Mouse (Mus musculus): Measurements from ENCODE around the gene Pard3.

Gene Pard3

DNA sequence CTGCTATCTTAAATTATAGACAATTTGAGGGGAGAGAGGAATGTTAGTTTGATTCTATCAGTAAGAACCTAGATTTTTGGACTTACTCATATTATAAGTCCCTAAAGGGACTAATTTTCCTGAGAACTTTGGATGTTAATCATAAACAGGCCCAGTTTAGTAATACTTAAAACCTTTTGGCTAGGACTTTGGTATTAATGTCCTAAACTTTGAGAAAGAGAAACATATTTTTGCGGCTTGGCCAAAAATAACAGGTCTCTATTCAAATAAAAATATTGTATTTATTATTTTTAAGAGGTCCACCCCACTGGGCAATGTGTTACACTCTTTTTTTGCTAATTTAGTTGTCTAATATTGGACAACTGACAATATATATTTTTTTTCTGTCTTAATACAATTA is 271.5 kb downstream of the Pard3 start:
- in situ Hi-C loops (cut with MboI, MseI): loop anchor here (10.0 kb wide), 1 partner anchor 250 kb away; no protein-coding TSS in a partner anchor

DNA sequence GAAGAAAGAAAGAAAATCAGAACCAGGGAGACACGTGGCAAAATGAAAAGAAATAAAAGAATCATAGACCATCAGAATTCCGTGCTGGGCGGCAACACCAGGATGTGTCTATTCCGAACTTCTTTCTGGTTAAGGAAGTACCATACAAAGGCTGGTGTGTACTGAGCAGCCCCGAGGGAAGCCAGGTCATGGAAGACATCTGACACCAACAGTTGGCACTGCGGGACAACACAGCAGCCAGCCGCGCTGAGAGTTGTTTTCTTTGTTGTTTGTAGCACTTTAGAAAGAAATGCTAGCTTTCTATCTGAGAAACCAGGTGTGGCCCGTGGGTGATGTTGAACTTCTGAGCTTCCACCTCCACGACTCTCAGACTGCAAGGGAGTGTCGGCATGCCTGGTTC is 274.5 kb downstream of the Pard3 start:
- in situ Hi-C loops (cut with MboI, MseI): loop anchor here (10.0 kb wide), 1 partner anchor 247 kb away; no protein-coding TSS in a partner anchor

DNA sequence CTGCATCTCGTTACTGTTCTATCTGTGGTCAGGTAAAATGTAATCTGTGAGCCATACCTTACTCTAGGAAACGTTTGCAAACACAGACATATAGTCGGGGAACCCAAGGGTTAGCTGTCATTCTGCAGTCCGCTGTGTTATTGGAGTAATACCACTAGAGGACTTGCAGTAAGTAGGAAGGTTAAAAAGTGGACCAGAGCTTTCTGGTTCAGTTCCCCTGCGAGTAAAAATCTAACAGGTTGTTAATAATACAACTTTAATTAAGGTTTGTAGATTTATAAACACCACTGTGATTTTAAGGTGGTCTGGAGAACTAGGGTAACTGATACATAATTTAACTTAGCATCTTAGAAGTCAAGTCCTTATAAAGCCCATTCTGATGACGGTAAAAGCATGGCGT is 277.4 kb downstream of the Pard3 start:
- in situ Hi-C loops (cut with MboI, MseI): no loop called here

DNA sequence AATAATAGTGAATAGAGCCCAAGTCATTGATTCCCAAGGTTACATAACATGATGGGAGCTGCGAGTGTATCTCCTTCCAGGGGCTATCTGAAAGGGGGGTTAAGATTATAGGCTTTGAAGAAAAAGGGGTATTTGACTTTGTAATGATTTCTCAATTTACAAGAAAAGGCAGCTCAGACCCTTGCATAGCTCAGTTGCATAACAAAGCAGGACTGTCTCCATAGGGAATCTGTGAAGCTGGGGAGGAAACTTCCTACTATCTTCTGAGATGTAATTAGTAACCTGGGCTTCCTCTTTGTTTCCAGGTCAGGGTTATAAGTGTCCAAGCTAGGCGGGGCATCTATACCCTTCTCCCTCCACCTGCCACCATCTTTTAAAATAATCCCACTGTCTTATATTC is 279.4 kb downstream of the Pard3 start:
- in situ Hi-C loops (cut with MboI, MseI): no loop called here

DNA sequence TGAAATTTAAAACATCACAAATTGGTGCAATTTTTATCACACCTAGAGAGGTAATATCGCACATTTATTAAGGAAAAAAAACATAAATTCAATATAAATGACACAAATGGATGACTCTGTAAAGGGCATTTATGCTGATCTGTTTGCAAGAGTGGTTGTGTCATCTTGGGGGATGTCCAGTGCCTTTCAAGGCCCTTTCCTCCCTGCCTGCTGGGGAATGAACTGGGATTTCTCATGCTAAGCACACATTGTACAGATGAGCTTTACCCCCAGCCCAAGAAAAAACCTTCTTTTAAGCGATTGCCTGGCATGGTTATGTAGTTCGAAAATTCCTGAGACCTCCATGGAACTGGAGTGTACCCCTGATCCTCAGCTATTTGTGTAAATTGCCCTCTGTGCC is 280.7 kb downstream of the Pard3 start:
- in situ Hi-C loops (cut with MboI, MseI): no loop called here

DNA sequence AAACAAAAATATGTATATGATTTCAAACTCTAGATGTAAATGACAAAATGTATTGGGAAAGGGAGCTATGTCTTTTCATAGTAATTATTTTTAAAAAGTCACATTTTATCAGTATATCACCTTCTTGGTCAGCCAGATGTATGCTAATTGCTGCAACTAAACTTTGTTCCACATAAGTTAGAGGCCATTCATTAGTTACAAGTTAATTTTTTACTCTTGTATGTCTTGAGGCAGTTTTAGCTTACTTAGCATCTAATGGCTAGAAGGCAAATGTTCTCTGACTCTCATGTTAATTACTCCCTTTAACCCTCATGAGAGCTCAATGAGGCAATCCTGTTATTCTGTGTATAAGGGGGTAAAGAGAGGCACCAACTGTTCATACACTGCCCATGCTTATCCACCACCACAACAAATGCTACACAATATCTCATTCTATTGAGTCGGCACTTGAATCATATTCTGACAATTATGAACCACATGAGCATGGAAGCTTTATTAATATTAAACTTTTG is 282.3 kb downstream of the Pard3 start:
- in situ Hi-C loops (cut with MboI, MseI): no loop called here

DNA sequence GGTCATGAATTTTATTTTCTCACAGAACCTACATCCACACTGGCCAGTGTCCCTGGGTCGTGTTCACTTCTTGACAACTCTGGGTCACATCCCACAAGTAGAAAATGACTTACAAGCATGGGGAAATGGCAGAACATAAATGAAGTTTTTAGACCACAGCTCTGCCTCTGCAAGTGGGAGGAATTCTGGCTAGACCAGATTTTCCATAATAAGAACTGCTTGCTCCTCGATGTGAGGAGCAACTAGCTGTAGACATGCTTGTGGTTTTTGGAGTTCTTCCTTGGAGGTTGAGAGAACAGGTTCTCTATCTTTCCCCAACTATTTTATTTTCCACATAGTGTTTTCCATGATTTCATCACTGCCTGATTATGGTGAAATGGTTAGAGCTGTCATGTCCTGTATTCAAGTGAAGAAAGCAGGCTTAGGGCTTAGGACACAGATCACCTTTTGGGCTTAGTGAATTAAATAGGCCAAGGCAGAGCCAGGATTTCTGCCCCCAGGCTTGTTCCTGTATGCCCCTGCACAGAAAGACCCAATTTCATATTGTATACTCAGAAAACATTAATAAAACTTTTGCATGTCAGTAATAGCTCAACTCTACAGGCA is 284.3 kb downstream of the Pard3 start:
- in situ Hi-C loops (cut with MboI, MseI): no loop called here

DNA sequence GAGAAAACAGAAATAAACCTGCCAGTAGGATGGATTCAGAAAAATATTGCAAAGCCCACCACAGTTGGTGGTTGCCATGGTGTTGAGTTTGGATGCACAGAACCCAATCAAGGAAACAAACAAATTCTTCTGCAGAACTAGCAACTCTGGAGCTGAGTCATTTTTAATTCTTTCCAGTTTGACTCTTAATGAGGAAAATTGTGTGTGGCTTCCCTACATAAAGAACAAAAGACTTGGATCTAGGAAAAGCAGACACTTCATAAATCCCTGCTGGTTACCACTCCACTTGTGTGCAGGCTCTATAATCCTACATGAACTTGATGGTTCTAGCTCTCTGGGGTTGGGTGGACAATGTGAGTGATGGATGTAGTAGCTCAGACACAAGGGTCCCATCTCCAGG is 298.1 kb downstream of the Pard3 start:
- in situ Hi-C loops (cut with MboI, MseI): no loop called here

DNA sequence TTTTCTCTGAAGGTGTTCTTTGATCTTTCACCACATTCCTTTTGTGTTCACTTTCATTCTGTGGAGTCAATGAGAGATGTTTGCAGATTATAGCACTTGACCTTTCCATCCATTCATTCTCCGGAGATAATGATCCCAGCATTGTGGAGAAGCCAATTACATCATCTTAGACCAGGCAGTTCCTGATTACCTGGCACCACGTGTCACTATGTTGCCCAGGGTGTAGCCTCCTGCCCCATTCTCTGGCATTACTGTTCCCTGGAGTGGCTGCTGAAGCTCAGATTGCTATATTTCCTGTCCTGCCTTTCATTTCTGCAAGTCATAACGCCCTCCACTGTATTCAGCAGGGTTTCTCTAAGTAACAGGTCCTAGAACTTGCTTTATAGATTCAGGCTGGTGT is 304.7 kb downstream of the Pard3 start:
- in situ Hi-C loops (cut with MboI, MseI): no loop called here

DNA sequence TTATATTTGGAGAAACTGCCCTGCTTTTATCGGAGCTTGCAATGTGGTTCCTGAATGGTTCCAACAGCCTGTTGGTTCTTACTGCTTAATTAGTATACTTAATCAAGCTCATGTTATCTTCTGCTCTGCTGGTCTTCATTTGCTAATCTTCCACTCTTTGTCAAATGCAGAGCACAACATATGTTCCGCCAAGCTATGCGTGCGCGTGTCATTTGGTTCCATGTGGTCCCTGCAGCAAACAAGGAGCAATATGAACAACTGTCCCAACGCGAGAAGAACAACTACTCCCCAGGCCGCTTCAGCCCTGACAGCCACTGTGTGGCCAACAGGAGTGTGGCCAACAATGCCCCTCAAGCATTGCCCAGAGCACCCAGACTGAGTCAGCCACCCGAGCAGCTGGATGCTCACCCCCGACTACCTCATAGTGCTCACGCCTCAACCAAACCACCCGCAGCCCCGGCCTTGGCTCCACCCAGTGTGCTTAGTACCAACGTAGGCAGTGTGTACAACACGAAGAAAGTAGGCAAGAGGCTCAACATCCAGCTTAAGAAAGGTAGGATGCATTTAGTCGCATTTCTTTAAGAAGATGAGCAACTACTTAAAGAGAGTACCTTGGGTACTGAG is 307.7 kb downstream of the Pard3 start:
- in situ Hi-C loops (cut with MboI, MseI): no loop called here

DNA sequence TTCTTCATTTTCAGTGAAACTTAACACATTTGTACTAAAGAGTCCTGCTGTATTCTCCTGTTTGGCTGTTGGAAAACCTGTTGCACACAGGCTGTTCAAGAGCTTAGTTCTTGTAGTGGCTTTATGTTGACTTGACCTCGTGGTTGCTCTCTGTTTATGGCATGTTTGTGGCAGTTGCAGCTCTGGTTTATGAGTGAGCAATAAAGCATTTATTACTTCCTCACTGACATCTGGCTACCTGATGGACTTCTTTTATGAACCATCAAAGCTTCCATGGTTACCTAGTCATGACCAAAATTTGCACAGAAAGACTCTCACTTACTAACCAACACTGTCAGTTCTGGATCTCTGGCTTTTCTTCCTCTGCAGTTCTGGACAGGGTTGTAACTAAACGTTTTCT is 314.1 kb downstream of the Pard3 start:
- in situ Hi-C loops (cut with MboI, MseI): no loop called here

DNA sequence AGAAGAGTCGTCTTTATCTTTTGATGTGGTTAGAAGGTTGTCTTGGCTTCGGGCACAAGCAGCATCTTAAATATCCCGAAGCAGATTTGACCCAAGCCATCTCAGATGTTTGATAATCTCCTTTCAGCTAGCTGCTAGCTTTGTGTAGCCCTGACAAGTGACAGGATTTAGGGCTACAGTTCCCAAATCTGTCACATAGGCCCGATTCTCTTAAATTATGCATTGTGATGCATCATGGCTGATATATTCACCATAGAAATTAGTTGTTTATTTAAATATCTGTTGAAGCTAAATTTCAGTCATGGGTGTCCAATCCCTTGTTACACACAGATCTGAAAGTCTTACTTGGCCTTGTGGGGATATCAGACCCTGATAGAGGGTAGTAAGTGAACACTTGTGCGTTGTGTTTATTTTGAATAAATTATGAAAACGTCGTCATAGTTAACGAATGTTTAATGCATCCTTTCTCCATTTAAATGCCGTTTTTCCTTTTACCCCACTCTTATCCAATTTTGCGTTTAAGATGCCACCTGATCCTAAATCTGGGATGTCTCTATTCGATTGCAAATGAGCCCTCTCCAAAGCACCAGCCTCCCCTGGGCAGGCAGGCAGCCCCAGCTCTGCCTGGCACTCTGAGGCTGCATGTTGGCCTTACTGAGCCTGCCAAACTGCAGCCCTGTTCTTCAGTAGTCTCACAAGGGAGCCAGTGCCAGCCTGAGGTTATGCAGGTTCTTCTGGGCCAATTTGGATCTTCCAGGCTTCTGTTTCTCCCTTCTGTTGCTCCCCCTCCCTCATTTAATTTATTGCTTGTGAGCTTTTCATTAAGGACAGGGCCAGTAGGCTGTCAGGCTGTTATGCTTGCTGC is 315.5 kb downstream of the Pard3 start:
- in situ Hi-C loops (cut with MboI, MseI): no loop called here

DNA sequence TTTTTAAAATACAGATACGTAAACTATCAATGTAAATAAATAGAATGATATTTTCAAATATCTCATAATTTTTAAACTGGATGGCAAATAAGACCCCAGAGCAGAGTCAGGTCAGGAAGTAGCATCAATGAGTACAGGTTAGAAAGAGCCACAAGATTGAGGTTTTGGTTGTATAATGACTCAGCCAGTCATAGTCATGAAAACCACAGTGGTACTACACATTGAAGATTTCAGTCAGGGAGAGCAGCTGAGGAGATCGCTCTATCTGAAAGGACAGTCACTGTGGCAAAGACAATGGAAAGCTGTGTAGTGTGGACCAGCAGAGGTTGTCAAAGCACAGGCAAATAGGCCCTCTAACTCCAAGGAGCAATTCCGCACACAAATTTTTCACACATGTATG is 317.6 kb downstream of the Pard3 start:
- in situ Hi-C loops (cut with MboI, MseI): no loop called here

DNA sequence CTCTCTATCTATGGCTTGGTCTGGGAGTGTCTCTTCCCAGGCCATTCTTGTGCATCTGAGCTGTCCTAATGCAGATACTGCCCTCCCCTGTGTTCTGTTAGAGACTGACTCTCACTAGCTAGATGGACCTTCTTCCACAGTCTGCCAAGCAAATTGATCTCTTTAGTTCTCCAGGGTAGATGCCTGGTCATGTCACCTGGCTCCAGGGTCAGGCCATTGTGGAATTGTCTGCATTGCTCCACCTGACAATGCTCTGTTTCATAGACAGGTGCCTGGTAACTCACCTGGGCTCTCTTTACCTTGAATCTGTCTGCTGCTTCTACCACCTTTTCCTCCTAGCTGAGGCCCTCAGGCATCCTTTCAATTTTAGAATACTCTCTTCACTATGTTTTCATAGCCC is 329.0 kb downstream of the Pard3 start:
- in situ Hi-C loops (cut with MboI, MseI): no loop called here

DNA sequence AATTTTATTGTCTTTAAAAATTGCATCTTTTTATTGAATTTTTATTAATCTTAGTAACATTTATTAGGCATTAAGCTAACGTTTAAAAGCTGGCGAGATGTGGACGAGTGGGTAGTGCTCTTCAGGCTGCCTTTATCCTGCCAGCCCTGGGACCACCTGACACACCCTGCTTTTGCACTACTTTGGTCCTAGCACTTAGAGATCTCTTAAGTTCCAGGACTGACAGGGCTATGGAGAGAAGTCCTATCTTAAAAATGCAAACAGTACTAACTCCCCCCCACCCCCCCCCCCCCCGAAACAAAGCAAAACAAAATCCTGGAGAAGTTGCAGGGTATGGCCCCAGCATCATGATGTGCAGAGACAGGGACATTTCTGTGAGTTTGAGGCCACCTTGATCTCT is 331.8 kb downstream of the Pard3 start:
- in situ Hi-C loops (cut with MboI, MseI): no loop called here

DNA sequence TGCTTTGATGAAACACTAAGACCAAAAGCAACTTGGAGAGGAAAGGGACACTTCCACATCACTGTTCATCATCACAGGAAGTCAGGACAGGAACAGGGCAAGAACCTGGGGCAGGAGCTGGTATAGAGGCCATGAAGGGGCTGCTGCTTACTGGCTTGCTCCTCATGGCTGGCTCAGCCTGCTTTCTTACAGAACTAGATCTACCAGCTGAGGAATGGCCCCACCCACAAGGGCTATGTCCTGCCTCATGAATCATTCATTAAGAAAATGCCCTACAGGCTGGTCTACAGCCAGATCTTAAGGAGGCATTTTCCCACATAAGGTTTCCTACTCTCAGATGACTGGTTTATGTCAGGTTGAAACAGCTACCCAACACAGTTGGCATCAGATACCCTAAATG is 342.1 kb downstream of the Pard3 start:
- in situ Hi-C loops (cut with MboI, MseI): no loop called here

DNA sequence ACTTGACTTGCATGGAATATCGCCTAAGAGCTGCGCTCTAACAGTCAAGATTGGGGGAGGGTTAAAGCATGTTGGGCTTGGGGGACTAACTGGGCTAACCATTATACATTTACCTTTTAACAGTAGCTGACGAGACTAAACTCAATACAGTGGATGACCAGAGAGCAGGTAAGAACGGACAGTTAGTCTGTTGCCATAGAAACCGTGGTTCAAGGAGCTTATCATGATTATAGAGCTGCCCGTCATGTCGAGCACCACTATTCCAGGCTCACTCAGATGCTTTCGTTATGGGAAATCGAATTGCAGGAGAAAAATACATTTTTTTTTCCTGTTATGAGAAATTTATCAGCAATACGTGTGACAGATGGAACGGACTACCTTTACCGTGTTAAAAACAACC is 346.9 kb downstream of the Pard3 start:
- in situ Hi-C loops (cut with MboI, MseI): no loop called here

DNA sequence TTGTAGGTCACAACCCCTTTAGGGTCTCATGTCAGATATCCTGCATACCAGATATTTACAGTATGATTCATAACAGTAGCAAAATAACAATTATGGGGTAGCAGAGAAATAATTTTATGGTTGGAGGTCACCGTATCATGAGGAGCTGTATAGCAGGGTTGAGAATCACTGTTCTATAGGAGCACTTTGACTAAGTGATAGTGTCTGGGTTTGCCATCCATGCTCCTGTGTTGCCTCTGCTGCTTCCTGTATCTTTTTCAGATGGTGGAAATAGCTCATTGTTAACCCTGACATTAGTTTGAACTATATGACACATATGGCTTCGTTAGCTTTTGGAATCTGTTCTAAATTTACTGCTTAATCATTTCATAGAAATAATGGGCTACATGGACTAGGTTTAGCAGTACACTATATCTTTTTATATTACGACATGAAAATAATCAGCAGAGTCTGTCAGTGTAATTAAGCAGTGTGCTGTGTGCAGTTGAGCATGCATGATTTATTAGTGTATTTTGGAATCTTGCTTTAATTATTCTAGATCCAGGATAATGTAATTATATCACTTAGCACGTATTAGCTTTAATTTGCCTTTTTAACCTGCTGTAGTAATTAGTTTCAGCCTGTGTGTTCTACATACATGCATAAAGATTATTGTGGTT is 347.6 kb downstream of the Pard3 start:
- in situ Hi-C loops (cut with MboI, MseI): no loop called here

DNA sequence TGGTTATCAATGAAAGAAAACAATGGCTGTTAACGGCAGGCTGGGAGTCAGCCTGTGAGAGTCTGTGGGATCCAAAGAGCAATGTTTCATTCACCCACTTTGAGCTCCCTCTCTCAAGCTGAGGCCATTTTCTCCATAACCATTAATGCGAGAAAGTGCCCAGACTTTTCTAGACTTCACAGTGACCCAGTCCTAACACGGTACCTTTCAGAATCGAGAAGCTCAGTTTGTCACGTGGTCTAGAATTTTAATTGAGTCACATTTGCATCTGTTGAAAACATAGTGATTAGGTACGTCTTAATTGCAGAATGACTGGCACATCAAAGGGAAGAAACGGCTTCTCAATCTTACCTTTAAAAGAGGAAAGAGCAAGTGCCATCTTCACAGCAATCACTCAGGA is 359.3 kb downstream of the Pard3 start:
- in situ Hi-C loops (cut with MboI, MseI): no loop called here

DNA sequence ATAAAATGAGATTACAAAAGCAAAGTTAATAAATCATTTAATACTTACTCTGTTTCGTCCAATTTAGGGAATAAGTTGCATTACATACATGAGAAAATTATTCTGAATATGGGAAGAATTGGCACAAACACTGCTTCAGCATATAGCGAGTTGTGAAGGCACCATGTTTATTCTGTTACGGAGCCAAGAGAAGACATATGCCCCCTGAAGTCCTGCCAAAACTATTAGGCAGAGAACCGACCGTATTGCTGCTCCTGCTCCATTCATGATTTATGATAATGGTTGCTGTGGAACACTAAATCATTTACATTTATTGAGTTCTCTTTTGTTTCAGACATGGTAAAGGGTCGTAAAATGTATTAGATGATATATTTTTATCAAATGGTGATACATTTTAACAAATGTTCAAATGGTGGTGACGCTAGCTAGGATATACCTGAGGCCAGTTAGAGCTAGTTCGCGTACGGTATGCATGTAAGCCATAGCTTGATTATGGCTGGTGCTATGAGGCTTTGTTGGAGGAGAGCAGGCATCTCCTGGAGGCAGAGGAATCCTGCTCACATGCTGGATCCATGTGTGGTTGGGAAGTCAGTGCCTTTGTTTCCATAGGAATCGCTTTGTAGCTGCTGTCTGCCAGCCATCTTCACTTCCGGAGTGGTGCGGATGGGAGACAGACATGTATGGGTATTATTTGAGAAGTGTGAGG is 360.7 kb downstream of the Pard3 start:
- in situ Hi-C loops (cut with MboI, MseI): no loop called here

DNA sequence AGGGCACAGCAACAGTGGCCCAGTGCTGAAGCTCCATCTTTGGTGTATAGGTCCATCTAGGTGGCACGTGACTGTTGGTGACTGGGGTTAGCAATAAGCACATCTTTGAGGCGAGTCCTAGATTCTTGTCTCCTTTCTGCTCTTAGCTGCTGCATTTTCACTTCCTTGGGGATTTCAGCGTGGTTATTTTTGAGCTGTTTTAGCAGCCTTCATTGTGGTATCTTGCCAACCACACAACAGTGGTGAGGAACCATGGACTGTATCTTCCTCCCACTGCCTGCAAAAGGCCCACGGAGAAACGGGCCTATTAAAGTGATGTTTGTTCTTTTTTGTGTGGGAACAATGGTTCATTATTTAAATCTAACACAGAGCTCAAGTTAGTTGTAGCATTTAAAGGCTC is 363.2 kb downstream of the Pard3 start:
- in situ Hi-C loops (cut with MboI, MseI): no loop called here

DNA sequence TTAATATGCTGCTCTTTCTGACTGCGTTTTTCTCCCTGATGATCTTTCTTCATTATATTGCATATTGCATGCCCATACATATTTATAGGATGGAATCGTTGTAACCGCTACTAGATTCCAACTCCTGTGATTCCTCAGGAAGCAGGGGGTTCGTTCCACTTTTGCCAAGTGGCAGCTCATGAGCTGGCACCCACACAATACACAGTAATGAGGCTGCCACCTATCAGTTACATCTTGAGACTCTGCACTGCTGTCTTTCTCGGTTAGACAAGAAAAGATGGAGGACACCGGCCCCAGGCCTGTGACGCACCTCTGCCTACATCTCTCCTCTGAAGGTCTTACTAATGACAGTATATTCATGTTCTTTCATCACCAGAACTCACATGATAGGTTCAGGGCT is 364.3 kb downstream of the Pard3 start:
- in situ Hi-C loops (cut with MboI, MseI): no loop called here
